Mouse (Mus musculus): ENCODE results near the gene Krt20. TPM values are rescaled to one million over a fixed set of nuclear protein-coding genes. Genes with fewer than 3 reads are reported as not detected.

The Krt20 gene
- polyA plus RNA-seq (2015; fragmentation: Nextera tagmentation; extraction: Ambion mirVana): 3.6 and 5.0 TPM in 2 replicates

- Histone ChIP-seq H3K9me3 (replicated peaks; ENCODE audit: low read length) (no peaks in the 10 kb centered on the region), H3K4me3 (replicated peaks; ENCODE audit: low read depth, low read length) (no peak within 1 kb of the TSS), H3K27me3 (ENCODE audit: insufficient read depth, low read length) (no peaks in the 10 kb centered on the region), H3K27ac (no peak within 1 kb of the TSS), H3K9ac (ENCODE audit: low read depth, low read length) (no peak within 1 kb of the TSS), H3K4me1 (replicated peaks; ENCODE audit: insufficient read depth, low read length) (no peaks in the 10 kb centered on the region), H3K36me3 (ENCODE audit: insufficient read depth, low read length) (no peaks in the 10 kb centered on the region), H3K4me2 (ENCODE audit: low read length) (no peak within 1 kb of the TSS)
- WGBS: 14% methylated on average over 10 of the region's 10 CpGs
- no peak for TF ChIP-seq CTCF (IDR thresholded peaks at IDR 0.05; ENCODE audit: low read depth)
- ATAC-seq (replicated peaks; ENCODE audit: low FRiP score, low read depth) (no peak), DNase-seq (ENCODE audit: low spot score) (peak; percentile 19)
Observed at GRCm38 (mm10) chr11:99437972-99438371, at the start of gene Krt20. TSS of gene Krt20 (minus strand) at chr11:99438150.

- no peaks in the 10 kb centered on the region for H3K36me3 ChIP-seq (ENCODE audit: insufficient read depth, low read length)
- DNase-seq (ENCODE audit: low spot score) (no peak), ATAC-seq (replicated peaks; ENCODE audit: low FRiP score, low read depth) (no peak)
- H3K4me3 ChIP-seq (replicated peaks; ENCODE audit: low read depth, low read length): no peak overlapping the region
- 73% methylated on average over 3 of the region's 3 CpGs for WGBS
- TF ChIP-seq CTCF (IDR thresholded peaks at IDR 0.05; ENCODE audit: low read depth): no peak
- H3K27ac ChIP-seq: no peak overlapping the region
- H3K4me1 ChIP-seq (replicated peaks; ENCODE audit: insufficient read depth, low read length): no peaks in the 10 kb centered on the region
- H3K27me3 ChIP-seq (ENCODE audit: insufficient read depth, low read length): no peaks in the 10 kb centered on the region
- no peak overlapping the region for H3K9ac ChIP-seq (ENCODE audit: low read depth, low read length)
- H3K4me2 ChIP-seq (ENCODE audit: low read length): no peak overlapping the region
- H3K9me3 ChIP-seq (replicated peaks; ENCODE audit: low read length): no peaks in the 10 kb centered on the region
Observed at GRCm38 (mm10) chr11:99474981-99475380, 37.0 kb upstream of the Krt20 start.

- no peaks in the 10 kb centered on the region for H3K9me3 ChIP-seq (replicated peaks; ENCODE audit: low read length)
- ATAC-seq (replicated peaks; ENCODE audit: low FRiP score, low read depth) (no peak), DNase-seq (ENCODE audit: low spot score) (no peak)
- no peak overlapping the region for H3K4me3 ChIP-seq (replicated peaks; ENCODE audit: low read depth, low read length)
- no peaks in the 10 kb centered on the region for H3K36me3 ChIP-seq (ENCODE audit: insufficient read depth, low read length)
- no peaks in the 10 kb centered on the region for H3K4me1 ChIP-seq (replicated peaks; ENCODE audit: insufficient read depth, low read length)
- H3K27me3 ChIP-seq (ENCODE audit: insufficient read depth, low read length): no peaks in the 10 kb centered on the region
- TF ChIP-seq CTCF (IDR thresholded peaks at IDR 0.05; ENCODE audit: low read depth): no peak
- H3K4me2 ChIP-seq (ENCODE audit: low read length): no peak overlapping the region
- 66% methylated on average over 6 of the region's 6 CpGs for WGBS
- no peak overlapping the region for H3K9ac ChIP-seq (ENCODE audit: low read depth, low read length)
- H3K27ac ChIP-seq: no peak overlapping the region
Observed at GRCm38 (mm10) chr11:99473433-99473832, 35.5 kb upstream of the Krt20 start.

DNA sequence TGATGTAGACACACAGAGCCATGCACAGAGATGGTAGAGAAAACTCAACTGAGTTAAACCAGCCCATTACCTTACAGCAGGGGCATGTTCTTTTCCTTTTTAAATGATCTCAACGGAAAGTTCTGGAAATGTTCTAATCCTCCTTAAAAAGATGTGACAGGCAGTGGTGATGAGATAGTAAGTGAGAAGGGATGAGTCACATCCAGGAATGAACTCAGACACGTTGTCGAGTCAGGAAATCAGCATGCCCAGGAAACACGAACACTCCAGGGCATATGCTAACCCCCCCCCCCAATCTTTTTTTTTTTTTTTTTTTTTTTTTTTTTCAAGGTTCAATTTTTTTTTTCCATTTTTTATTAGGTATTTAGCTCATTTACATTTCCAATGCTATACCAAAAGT lies 34.5 kb upstream of the Krt20 start:
- Histone ChIP-seq H3K4me2 (ENCODE audit: low read length) (no peak overlapping the region), H3K9me3 (replicated peaks; ENCODE audit: low read length) (no peaks in the 10 kb centered on the region), H3K4me1 (replicated peaks; ENCODE audit: insufficient read depth, low read length) (no peaks in the 10 kb centered on the region), H3K27ac (no peak overlapping the region), H3K9ac (ENCODE audit: low read depth, low read length) (no peak overlapping the region), H3K36me3 (ENCODE audit: insufficient read depth, low read length) (no peaks in the 10 kb centered on the region), H3K4me3 (replicated peaks; ENCODE audit: low read depth, low read length) (no peak overlapping the region), H3K27me3 (ENCODE audit: insufficient read depth, low read length) (no peaks in the 10 kb centered on the region)
- no peak for ATAC-seq (replicated peaks; ENCODE audit: low FRiP score, low read depth)
- 79% methylated on average over 4 of the region's 4 CpGs for WGBS
- DNase-seq (ENCODE audit: low spot score): no peak
- TF ChIP-seq CTCF (IDR thresholded peaks at IDR 0.05; ENCODE audit: low read depth): no peak

GRCm38 (mm10) chr11:99471946-99472345 lies 34.0 kb upstream of the Krt20 start:
- TF ChIP-seq CTCF (IDR thresholded peaks at IDR 0.05; ENCODE audit: low read depth): no peak
- Histone ChIP-seq H3K9ac (ENCODE audit: low read depth, low read length) (no peak overlapping the region), H3K27me3 (ENCODE audit: insufficient read depth, low read length) (no peaks in the 10 kb centered on the region), H3K4me1 (replicated peaks; ENCODE audit: insufficient read depth, low read length) (no peaks in the 10 kb centered on the region), H3K9me3 (replicated peaks; ENCODE audit: low read length) (no peaks in the 10 kb centered on the region), H3K4me2 (ENCODE audit: low read length) (no peak overlapping the region), H3K36me3 (ENCODE audit: insufficient read depth, low read length) (no peaks in the 10 kb centered on the region), H3K27ac (no peak overlapping the region), H3K4me3 (replicated peaks; ENCODE audit: low read depth, low read length) (no peak overlapping the region)
- 85% methylated on average over 6 of the region's 6 CpGs for WGBS
- DNase-seq (ENCODE audit: low spot score) (no peak), ATAC-seq (replicated peaks; ENCODE audit: low FRiP score, low read depth) (no peak)

GRCm38 (mm10) chr11:99469228-99469627 lies 31.3 kb upstream of the Krt20 start:
- Histone ChIP-seq H3K27me3 (ENCODE audit: insufficient read depth, low read length) (no peaks in the 10 kb centered on the region), H3K4me3 (replicated peaks; ENCODE audit: low read depth, low read length) (no peak overlapping the region), H3K4me1 (replicated peaks; ENCODE audit: insufficient read depth, low read length) (no peaks in the 10 kb centered on the region), H3K9me3 (replicated peaks; ENCODE audit: low read length) (no peaks in the 10 kb centered on the region), H3K4me2 (ENCODE audit: low read length) (no peak overlapping the region), H3K36me3 (ENCODE audit: insufficient read depth, low read length) (no peaks in the 10 kb centered on the region), H3K27ac (no peak overlapping the region), H3K9ac (ENCODE audit: low read depth, low read length) (no peak overlapping the region)
- ATAC-seq (replicated peaks; ENCODE audit: low FRiP score, low read depth): no peak
- 64% methylated on average over 4 of the region's 4 CpGs for WGBS
- DNase-seq (ENCODE audit: low spot score): no peak
- TF ChIP-seq CTCF (IDR thresholded peaks at IDR 0.05; ENCODE audit: low read depth): no peak

GRCm38 (mm10) chr11:99468566-99468965 lies 30.6 kb upstream of the Krt20 start:
- Histone ChIP-seq H3K4me2 (ENCODE audit: low read length) (no peak overlapping the region), H3K27ac (no peak overlapping the region), H3K9ac (ENCODE audit: low read depth, low read length) (no peak overlapping the region), H3K36me3 (ENCODE audit: insufficient read depth, low read length) (no peaks in the 10 kb centered on the region), H3K27me3 (ENCODE audit: insufficient read depth, low read length) (no peaks in the 10 kb centered on the region), H3K4me3 (replicated peaks; ENCODE audit: low read depth, low read length) (no peak overlapping the region), H3K4me1 (replicated peaks; ENCODE audit: insufficient read depth, low read length) (no peaks in the 10 kb centered on the region), H3K9me3 (replicated peaks; ENCODE audit: low read length) (no peaks in the 10 kb centered on the region)
- TF ChIP-seq CTCF (IDR thresholded peaks at IDR 0.05; ENCODE audit: low read depth): no peak
- ATAC-seq (replicated peaks; ENCODE audit: low FRiP score, low read depth): no peak
- 87% methylated on average over 11 of the region's 11 CpGs for WGBS
- no peak for DNase-seq (ENCODE audit: low spot score)
